Comparison of ENCODE assay signal across 21 mouse cellular contexts in the genomic region with DNA sequence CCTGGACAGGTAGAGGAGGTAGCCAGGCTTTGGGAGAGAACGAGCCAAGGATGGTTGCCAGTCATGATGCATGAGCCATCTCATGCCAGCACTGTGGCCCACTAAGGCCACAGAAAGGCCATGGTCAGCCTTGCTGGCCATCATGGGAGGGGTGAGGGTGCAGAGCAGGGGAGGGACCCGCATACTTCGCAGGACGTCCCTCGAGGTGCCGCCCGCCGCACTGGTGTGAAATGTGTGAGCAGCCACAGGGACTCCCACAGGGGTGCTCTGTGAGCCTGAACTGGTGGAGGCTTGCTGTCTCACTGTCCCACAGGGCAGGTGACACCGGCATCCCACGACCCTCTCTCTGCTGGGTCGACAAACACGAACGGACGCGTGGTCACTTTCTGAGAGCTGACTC. TPM values are rescaled to one million over a fixed set of nuclear protein-coding genes. Genes with fewer than 3 reads are reported as not detected.
DNase-seq lines count a peak whose midpoint lies in the region; ATAC-seq lines count a peak whose summit lies in the region.
"Had no signal": no experiment of that assay in that cellular context is flagged by ENCODE, and none has a peak within 500 bp of the region (broad histone marks: within the 10 kb centered on the region; RNA-seq: fewer than 3 reads in every experiment).

No protein-coding gene starts in this region.

- DNase-seq in cerebellum, adult 11-12 months: peak; percentile 50
- no peak for DNase-seq in cerebellum, postnatal 4 days (ENCODE audit: low spot score in 2 of 2)
- DNase-seq in neural tube, embryonic 10.5 days (ENCODE audit: extremely low spot score, low spot score): no peak
- DNase-seq in cerebellum, postnatal 10 days: peak; percentile 25 to 27
- DNase-seq in frontal cortex, postnatal 36 days (ENCODE audit: low spot score in 2 of 2): no peak
- no peak for DNase-seq in urinary bladder, postnatal 10 days (ENCODE audit: low spot score)
- no peak for DNase-seq in heart, postnatal 14 days
- DNase-seq: adrenal gland, postnatal 14 days; forebrain, postnatal 0 days; gastrocnemius, postnatal 25 days; kidney, adult 11 months had no signal

- intact Hi-C loops in heart, postnatal 14 days (cut with DNase I): no loop called here

- H3K9ac ChIP-seq in neural tube, embryonic 14.5 days (replicated peaks; ENCODE audit: low read depth, low read length): 0 out of 2 replicates have a peak overlapping the region, but pooled peaks have one; percentile 11
- H3K9ac ChIP-seq: embryonic facial prominence, embryonic 12.5 days; forebrain, postnatal 0 days; heart, embryonic 13.5 days; hindbrain, embryonic 13.5 days had no signal

- no peaks in the 10 kb centered on the region for H3K27me3 ChIP-seq in neural tube, embryonic 14.5 days (ENCODE audit: control insufficient read depth, insufficient read depth, low read length)
- H3K27me3 ChIP-seq: CH12.LX; embryonic facial prominence, embryonic 12.5 days; heart, embryonic 13.5 days; hindbrain, embryonic 13.5 days; Patski had no signal

- H3K27ac ChIP-seq in neural tube, embryonic 14.5 days (ENCODE audit: low read depth, low read length): no peak overlapping the region
- H3K27ac ChIP-seq: forebrain, embryonic 13.5 days; gastrocnemius, adult 2 months; heart, embryonic 13.5 days; hindbrain, postnatal 0 days had no signal

- no peaks in the 10 kb centered on the region for H3K9me3 ChIP-seq in neural tube, embryonic 14.5 days (ENCODE audit: control insufficient read depth, low read length)
- H3K9me3 ChIP-seq: embryonic facial prominence, embryonic 12.5 days; forebrain, embryonic 13.5 days; heart, embryonic 13.5 days; hindbrain, embryonic 13.5 days had no signal

- H3K36me3 ChIP-seq in neural tube, embryonic 14.5 days (ENCODE audit: control insufficient read depth, insufficient read depth, low read length): peaks cover 9% of the 10 kb centered on the region; the same call in 1 of the 2 replicates

- H3K4me3 ChIP-seq in neural tube, embryonic 14.5 days (ENCODE audit: low read depth, low read length): no peak overlapping the region
- H3K4me3 ChIP-seq: embryonic facial prominence, embryonic 12.5 days; forebrain, embryonic 13.5 days; gastrocnemius, adult 2 months; heart, embryonic 13.5 days; hindbrain, embryonic 13.5 days had no signal

- no peak overlapping the region for H3K4me2 ChIP-seq in neural tube, embryonic 14.5 days (ENCODE audit: low read depth, low read length)
- H3K4me2 ChIP-seq: embryonic facial prominence, embryonic 12.5 days; forebrain, embryonic 13.5 days; heart, embryonic 13.5 days; hindbrain, embryonic 13.5 days had no signal

- 90% methylated on average over 15 of the region's 15 CpGs for WGBS in neural tube, embryonic 14.5 days

- ATAC-seq in neural tube, embryonic 14.5 days (ENCODE audit: low read depth): no peak
- ATAC-seq: activated CD4-positive, CD25-positive, alpha-beta regulatory T cell, adult 4 months; forebrain, embryonic 13.5 days; forebrain, postnatal 0 days; hindbrain, postnatal 0 days; Patski had no signal

- peaks cover 40% of the 10 kb centered on the region for H3K4me1 ChIP-seq in neural tube, embryonic 14.5 days (ENCODE audit: control insufficient read depth, insufficient read depth, low read length)

RNA-seq across cellular contexts. Expression of a gene that starts 31.2 kb away (rescaled TPM):
- 3.7 and 6.0 TPM in 2 replicates for polyA plus RNA-seq in neural tube, embryonic 14.5 days (2014; fragmentation: Nextera tagmentation; extraction: Ambion mirVana)
- 10 to 100 TPM; 27.6 to 28.0 TPM for total RNA-seq in heart, postnatal 14 days (2021)

RNA-seq across cellular contexts. Expression of a gene that starts 31.5 kb away (rescaled TPM):
- 90.6 and 91.9 TPM in 2 replicates for polyA plus RNA-seq in neural tube, embryonic 14.5 days (2014; fragmentation: Nextera tagmentation; extraction: Ambion mirVana)
- 10 to 100 TPM; 75.6 to 78.4 TPM for total RNA-seq in heart, postnatal 14 days (2021)

Comparison
In these comparisons a context has a peak if more than half of its experiments do, and no peak if none do; other contexts are left out.
1. DNase-seq: peak in cerebellum, adult 11-12 months (single experiment) and cerebellum, postnatal 10 days (2 of 2); none in cerebellum, postnatal 4 days (0 of 2), neural tube, embryonic 10.5 days (single experiment), frontal cortex, postnatal 36 days (0 of 2), urinary bladder, postnatal 10 days (single experiment) and heart, postnatal 14 days (0 of 2).